Mouse (Mus musculus): ENCODE measurements at regions not wholly inside any gene's neighbourhood (a gene's known extent, or its start where the extent isn't known, plus 50 kb on each side); places are given as distances from the start of the nearest gene placed in this dataset.

- TF ChIP-seq CTCF (IDR thresholded peaks at IDR 0.05; ENCODE audit: borderline replicate concordance, extremely low read depth, insufficient read depth, insufficient read length) (no peak), POLR2A (IDR thresholded peaks at IDR 0.05; ENCODE audit: borderline replicate concordance, extremely low read depth, insufficient read depth, insufficient read length, poor library complexity, severe bottlenecking) (no peak)
- peak; percentile 71 for DNase-seq (ENCODE audit: low read depth)
Measured at GRCm38 (mm10) chr16:93079660-93080390, 253.9 kb upstream of the Runx1 start.

DNA sequence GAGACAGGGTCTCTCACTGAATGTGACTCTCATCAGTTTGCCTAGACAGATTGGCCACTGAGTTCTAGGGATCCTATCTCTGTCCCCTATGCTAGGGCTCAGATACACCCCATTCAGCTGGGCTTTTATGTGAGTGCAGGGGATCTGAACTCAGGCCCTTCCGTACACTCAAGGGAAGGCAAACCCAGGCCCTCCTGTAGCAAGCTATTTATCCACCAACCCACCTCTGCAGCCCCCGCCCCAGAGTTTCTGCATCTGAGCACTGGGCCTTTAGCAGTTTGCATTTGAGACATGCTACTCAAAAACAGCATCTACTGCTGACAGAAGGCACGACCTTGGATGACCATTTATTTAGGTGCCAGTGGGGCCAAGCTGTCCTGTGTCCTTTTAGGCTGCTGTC lies 253.0 kb upstream of the Runx1 start:
- no peak for DNase-seq (ENCODE audit: low read depth)
- TF ChIP-seq POLR2A (IDR thresholded peaks at IDR 0.05; ENCODE audit: borderline replicate concordance, extremely low read depth, insufficient read depth, insufficient read length, poor library complexity, severe bottlenecking): no peak
- no peak for TF ChIP-seq CTCF (IDR thresholded peaks at IDR 0.05; ENCODE audit: borderline replicate concordance, extremely low read depth, insufficient read depth, insufficient read length)

DNA sequence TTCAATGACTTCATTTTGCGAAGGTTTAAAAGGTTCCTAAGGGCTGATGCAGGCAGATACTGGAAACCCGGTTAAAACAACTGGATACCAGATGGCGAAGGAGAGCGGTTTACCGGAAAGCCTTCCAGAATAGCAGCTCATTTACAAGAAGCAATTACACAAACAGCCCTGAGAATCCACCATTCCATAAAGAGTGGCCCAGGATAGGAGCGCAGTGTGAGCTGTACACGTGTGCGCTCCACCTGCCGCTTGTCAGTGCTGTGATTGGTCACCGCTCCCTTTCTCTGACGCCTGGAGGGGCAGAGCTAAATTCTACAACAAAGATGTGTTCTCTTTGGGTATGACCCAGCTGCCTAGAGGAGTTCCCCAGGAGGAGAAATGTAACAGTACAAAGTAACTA lies 249.5 kb upstream of the Runx1 start:
- no peak for TF ChIP-seq CTCF (IDR thresholded peaks at IDR 0.05; ENCODE audit: borderline replicate concordance, extremely low read depth, insufficient read depth, insufficient read length)
- no peak for TF ChIP-seq POLR2A (IDR thresholded peaks at IDR 0.05; ENCODE audit: borderline replicate concordance, extremely low read depth, insufficient read depth, insufficient read length, poor library complexity, severe bottlenecking)
- DNase-seq (ENCODE audit: low read depth): no peak

DNA sequence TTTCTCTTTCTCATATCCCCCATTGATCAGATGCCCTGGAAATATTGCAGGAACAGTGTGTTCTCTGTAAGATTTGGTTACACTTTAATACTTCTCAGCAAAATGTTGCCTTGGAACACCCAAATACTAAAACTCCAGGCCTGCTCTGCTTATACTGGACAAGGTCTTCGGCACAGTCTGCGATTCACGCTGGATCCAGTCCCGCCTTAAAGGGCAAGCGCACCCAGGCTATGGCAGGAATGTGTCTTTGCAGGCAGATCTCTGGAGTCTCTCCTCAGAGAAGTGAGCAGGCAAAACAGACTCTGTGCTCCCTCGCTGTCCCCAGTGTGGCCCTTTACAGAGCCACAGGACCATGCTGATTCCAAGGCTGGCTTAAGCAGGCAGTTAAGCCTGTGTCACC lies 246.2 kb upstream of the Runx1 start:
- TF ChIP-seq CTCF (IDR thresholded peaks at IDR 0.05; ENCODE audit: borderline replicate concordance, extremely low read depth, insufficient read depth, insufficient read length): no peak
- TF ChIP-seq POLR2A (IDR thresholded peaks at IDR 0.05; ENCODE audit: borderline replicate concordance, extremely low read depth, insufficient read depth, insufficient read length, poor library complexity, severe bottlenecking): no peak
- peak; percentile 23 for DNase-seq (ENCODE audit: low read depth)

DNA sequence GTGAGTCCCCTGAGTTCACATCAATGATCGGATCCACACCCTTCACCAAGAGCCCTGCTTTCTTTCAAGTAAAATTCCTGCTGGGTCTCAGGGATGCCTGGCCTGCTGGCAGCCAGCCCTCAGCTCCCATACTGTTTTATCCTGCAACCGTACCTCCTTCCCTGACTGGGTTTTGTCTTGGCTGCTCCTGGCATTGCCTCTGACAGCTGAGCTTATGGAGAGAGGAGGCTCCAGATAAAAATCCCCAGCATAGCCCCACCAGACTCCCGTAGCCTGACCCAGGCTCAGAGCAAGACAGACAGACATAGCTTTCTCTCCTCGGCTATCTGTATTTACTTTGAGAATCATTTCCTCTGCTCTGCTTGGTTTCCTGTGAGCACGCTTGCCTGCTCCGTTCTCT lies 245.8 kb upstream of the Runx1 start:
- DNase-seq (ENCODE audit: low read depth): no peak
- TF ChIP-seq POLR2A (IDR thresholded peaks at IDR 0.05; ENCODE audit: borderline replicate concordance, extremely low read depth, insufficient read depth, insufficient read length, poor library complexity, severe bottlenecking) (no peak), CTCF (IDR thresholded peaks at IDR 0.05; ENCODE audit: borderline replicate concordance, extremely low read depth, insufficient read depth, insufficient read length) (no peak)

- TF ChIP-seq CTCF (IDR thresholded peaks at IDR 0.05; ENCODE audit: borderline replicate concordance, extremely low read depth, insufficient read depth, insufficient read length): no peak
- TF ChIP-seq POLR2A (IDR thresholded peaks at IDR 0.05; ENCODE audit: borderline replicate concordance, extremely low read depth, insufficient read depth, insufficient read length, poor library complexity, severe bottlenecking): no peak
- no peak for DNase-seq (ENCODE audit: low read depth)
Measured at GRCm38 (mm10) chr16:93066821-93067220, 240.9 kb upstream of the Runx1 start.

- no peak for DNase-seq (ENCODE audit: low read depth)
- TF ChIP-seq POLR2A (IDR thresholded peaks at IDR 0.05; ENCODE audit: borderline replicate concordance, extremely low read depth, insufficient read depth, insufficient read length, poor library complexity, severe bottlenecking): no peak
- no peak for TF ChIP-seq CTCF (IDR thresholded peaks at IDR 0.05; ENCODE audit: borderline replicate concordance, extremely low read depth, insufficient read depth, insufficient read length)
Measured at GRCm38 (mm10) chr16:93061475-93062179, 235.7 kb upstream of the Runx1 start.

- DNase-seq (ENCODE audit: low read depth): peak; percentile 34
- TF ChIP-seq POLR2A (IDR thresholded peaks at IDR 0.05; ENCODE audit: borderline replicate concordance, extremely low read depth, insufficient read depth, insufficient read length, poor library complexity, severe bottlenecking) (no peak), CTCF (IDR thresholded peaks at IDR 0.05; ENCODE audit: borderline replicate concordance, extremely low read depth, insufficient read depth, insufficient read length) (no peak)
Measured at GRCm38 (mm10) chr16:93056295-93056694, 230.3 kb upstream of the Runx1 start.

DNA sequence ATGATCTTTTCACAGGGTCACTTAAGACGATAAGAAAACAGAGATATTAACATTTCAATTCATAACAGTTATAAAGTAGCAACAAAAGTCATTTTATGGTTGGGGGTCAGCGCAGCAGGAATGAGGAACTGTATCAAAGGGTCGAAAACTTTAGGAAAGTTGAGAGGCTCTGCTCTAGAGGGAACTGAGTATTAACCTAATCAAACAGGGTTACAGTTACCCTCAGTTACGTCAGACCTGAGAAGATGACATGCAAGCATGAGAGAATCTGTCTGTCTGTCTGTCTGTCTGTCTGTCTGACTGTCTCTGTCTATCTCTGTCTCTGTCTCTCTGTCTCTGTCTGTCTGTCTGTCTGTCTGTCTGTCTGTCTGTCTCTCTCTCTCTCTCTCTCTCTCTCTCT lies 229.6 kb upstream of the Runx1 start:
- no peak for DNase-seq (ENCODE audit: low read depth)
- no peak for TF ChIP-seq CTCF (IDR thresholded peaks at IDR 0.05; ENCODE audit: borderline replicate concordance, extremely low read depth, insufficient read depth, insufficient read length)
- TF ChIP-seq POLR2A (IDR thresholded peaks at IDR 0.05; ENCODE audit: borderline replicate concordance, extremely low read depth, insufficient read depth, insufficient read length, poor library complexity, severe bottlenecking): no peak

- TF ChIP-seq POLR2A (IDR thresholded peaks at IDR 0.05; ENCODE audit: borderline replicate concordance, extremely low read depth, insufficient read depth, insufficient read length, poor library complexity, severe bottlenecking) (no peak), CTCF (IDR thresholded peaks at IDR 0.05; ENCODE audit: borderline replicate concordance, extremely low read depth, insufficient read depth, insufficient read length) (no peak)
- no peak for DNase-seq (ENCODE audit: low read depth)
Measured at GRCm38 (mm10) chr16:93051233-93051632, 225.3 kb upstream of the Runx1 start.

- TF ChIP-seq CTCF (IDR thresholded peaks at IDR 0.05; ENCODE audit: borderline replicate concordance, extremely low read depth, insufficient read depth, insufficient read length) (no peak), POLR2A (IDR thresholded peaks at IDR 0.05; ENCODE audit: borderline replicate concordance, extremely low read depth, insufficient read depth, insufficient read length, poor library complexity, severe bottlenecking) (no peak)
- DNase-seq (ENCODE audit: low read depth): no peak
Measured at GRCm38 (mm10) chr16:93048418-93048932, 222.5 kb upstream of the Runx1 start.

Data from brain, embryonic 14.5 days (tissue).